Mouse (Mus musculus): Measurements from ENCODE around the gene Nos1. TPM values are rescaled to one million over a fixed set of nuclear protein-coding genes. Genes with fewer than 3 reads are reported as not detected.

The Nos1 gene
- 0.06 TPM in 1 of 2 replicates, not detected in the other for polyA plus RNA-seq (2012; ENCODE audit: insufficient read depth, low replicate concordance)

DNA sequence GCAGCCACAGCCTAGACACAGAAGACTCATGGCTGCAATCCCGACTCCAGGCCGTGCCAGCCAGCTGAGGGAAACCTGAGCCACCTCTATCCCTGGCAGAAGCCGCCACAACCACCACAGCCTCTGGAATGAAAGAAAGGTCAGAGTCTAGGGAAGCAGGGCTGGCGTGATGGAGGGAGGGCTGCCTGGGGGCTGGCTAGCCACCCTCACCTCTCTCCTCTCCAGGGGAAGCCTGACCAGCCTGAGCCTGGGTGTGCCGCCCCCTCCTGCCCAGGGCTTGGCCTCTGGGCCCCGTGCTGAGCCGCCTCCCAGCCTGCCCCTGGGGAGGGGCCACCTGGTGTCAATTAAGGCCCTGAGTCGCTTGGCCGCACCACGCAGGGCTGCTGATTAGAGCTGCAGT lies at the start of gene Nos1:
Nos1 (plus strand) TSS at position 352 of the 400 bp plus-strand sequence.
- TF ChIP-seq GATA1 (IDR thresholded peaks at IDR 0.05; ENCODE audit: borderline replicate concordance, low read length), result no peak
- TF ChIP-seq FLI1 (IDR thresholded peaks at IDR 0.05; ENCODE audit: low read length), result no peak
- peaks cover 23% of the 10 kb centered on the region for H3K9me3 ChIP-seq
- no peaks in the 10 kb centered on the region for H3K4me1 ChIP-seq
- H3K4me3 ChIP-seq (replicated peaks), result no peak within 1 kb of the TSS
- no peaks in the 10 kb centered on the region for H3K27me3 ChIP-seq (replicated peaks)
- no peaks in the 10 kb centered on the region for H3K36me3 ChIP-seq (replicated peaks; ENCODE audit: low read length)

DNA sequence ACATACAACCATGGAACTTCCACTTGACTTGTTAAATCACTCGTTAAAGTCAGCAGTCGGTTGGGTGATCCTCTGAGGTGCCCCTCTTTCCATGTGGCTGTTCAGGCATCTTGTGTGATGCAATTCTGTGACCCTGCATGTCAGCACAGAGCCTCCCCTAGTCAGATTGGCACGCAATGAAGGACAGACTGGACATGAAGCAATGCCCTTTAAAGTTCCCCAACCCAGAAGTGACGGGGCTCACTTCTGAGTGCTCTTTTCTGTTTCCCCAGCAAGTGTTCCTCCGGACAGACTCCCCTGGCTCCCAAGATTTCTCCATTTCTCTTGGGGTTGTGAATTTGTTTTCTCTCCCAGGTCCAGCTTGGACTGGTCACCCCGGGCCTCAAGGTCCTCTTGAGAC lies 49.5 kb upstream of the Nos1 start:
- TF ChIP-seq FLI1 (IDR thresholded peaks at IDR 0.05; ENCODE audit: low read length) (no peak), GATA1 (IDR thresholded peaks at IDR 0.05; ENCODE audit: borderline replicate concordance, low read length) (no peak)
- H3K4me1 ChIP-seq, result no peaks in the 10 kb centered on the region
- H3K36me3 ChIP-seq (replicated peaks; ENCODE audit: low read length), result no peaks in the 10 kb centered on the region
- no peak overlapping the region for H3K4me3 ChIP-seq (replicated peaks)
- H3K9me3 ChIP-seq, result no peaks in the 10 kb centered on the region
- no peaks in the 10 kb centered on the region for H3K27me3 ChIP-seq (replicated peaks)

DNA sequence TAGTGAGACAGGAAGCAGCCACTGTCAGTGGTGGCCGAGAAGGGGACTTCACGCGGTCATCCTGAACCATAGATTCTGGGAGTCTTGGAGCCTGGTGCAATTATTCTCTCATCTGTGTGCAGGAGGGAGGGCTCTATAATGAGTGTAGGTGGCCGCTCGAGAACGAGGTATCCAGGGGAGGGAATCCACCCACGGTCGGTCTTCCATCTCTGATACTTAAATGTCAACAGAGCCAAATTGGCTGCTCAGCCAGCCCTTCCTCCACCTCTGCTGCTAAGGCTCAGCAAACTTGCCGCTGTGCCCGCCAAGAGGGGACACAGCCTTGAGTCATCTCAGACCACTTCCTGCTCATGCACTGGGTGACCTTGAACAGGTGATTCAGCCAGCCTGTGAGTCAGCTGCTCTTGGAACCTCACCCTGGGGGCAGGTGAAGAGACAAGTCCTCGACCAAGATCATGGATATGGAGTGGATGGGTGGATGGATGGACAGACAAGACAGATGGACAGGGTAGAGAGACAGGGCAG lies 36.1 kb upstream of the Nos1 start:
- TF ChIP-seq GATA1 (IDR thresholded peaks at IDR 0.05; ENCODE audit: borderline replicate concordance, low read length) (no peak), FLI1 (IDR thresholded peaks at IDR 0.05; ENCODE audit: low read length) (no peak)
- Histone ChIP-seq H3K4me1 (no peaks in the 10 kb centered on the region), H3K27me3 (replicated peaks) (no peaks in the 10 kb centered on the region), H3K9me3 (no peaks in the 10 kb centered on the region), H3K4me3 (replicated peaks) (peak overlapping the region; percentile 2), H3K36me3 (replicated peaks; ENCODE audit: low read length) (no peaks in the 10 kb centered on the region)

GRCm38 (mm10) chr5:117749353-117749752 lies 31.5 kb upstream of the Nos1 start:
- Histone ChIP-seq H3K9me3 (peaks cover 19% of the 10 kb centered on the region), H3K27me3 (replicated peaks) (no peaks in the 10 kb centered on the region), H3K4me1 (no peaks in the 10 kb centered on the region), H3K36me3 (replicated peaks; ENCODE audit: low read length) (no peaks in the 10 kb centered on the region), H3K4me3 (replicated peaks) (no peak overlapping the region)
- TF ChIP-seq FLI1 (IDR thresholded peaks at IDR 0.05; ENCODE audit: low read length) (no peak), GATA1 (IDR thresholded peaks at IDR 0.05; ENCODE audit: borderline replicate concordance, low read length) (no peak)

- TF ChIP-seq FLI1 (IDR thresholded peaks at IDR 0.05; ENCODE audit: low read length) (no peak), GATA1 (IDR thresholded peaks at IDR 0.05; ENCODE audit: borderline replicate concordance, low read length) (no peak)
- no peak overlapping the region for H3K4me3 ChIP-seq (replicated peaks)
- no peaks in the 10 kb centered on the region for H3K27me3 ChIP-seq (replicated peaks)
- no peaks in the 10 kb centered on the region for H3K4me1 ChIP-seq
- peaks cover 61% of the 10 kb centered on the region for H3K9me3 ChIP-seq
- no peaks in the 10 kb centered on the region for H3K36me3 ChIP-seq (replicated peaks; ENCODE audit: low read length)
Observed at GRCm38 (mm10) chr5:117757696-117758482, 22.9 kb upstream of the Nos1 start.

DNA sequence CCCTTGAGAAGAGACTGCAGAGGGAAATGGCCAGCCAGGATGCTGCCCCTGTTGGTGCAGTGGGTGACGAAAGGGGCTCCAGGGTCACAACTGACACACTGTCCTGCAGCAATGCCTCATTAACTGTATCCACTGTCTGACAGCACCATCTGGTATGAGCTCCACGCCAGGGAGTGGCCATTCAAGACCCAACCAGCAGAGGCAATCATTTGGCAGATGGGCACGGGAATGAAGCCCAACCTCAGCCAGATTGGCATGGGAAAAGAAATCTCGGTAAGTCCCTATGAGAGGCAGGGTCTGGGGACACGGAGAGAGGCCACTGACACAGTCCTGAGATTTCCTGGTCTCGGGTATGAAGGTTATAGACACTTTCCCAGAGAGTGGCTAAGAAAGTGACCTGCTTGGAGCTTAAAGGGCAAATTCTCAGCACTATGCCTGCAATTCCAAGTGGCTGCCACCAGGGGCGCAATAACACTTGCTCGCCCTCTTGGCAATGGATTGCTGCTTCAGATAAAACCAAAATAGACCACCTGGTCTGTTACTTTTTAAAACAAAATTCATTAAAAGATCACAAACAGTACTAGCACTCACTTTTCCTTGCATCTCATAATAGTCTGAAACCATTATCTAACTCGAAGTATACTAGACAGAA lies 19.5 kb upstream of the Nos1 start:
- H3K9me3 ChIP-seq, result peaks cover 62% of the 10 kb centered on the region
- no peaks in the 10 kb centered on the region for H3K36me3 ChIP-seq (replicated peaks; ENCODE audit: low read length)
- TF ChIP-seq FLI1 (IDR thresholded peaks at IDR 0.05; ENCODE audit: low read length), result no peak
- TF ChIP-seq GATA1 (IDR thresholded peaks at IDR 0.05; ENCODE audit: borderline replicate concordance, low read length), result no peak
- H3K4me1 ChIP-seq, result no peaks in the 10 kb centered on the region
- H3K27me3 ChIP-seq (replicated peaks), result no peaks in the 10 kb centered on the region
- H3K4me3 ChIP-seq (replicated peaks), result no peak overlapping the region

- TF ChIP-seq GATA1 (IDR thresholded peaks at IDR 0.05; ENCODE audit: borderline replicate concordance, low read length) (no peak), FLI1 (IDR thresholded peaks at IDR 0.05; ENCODE audit: low read length) (no peak)
- H3K27me3 ChIP-seq (replicated peaks), result no peaks in the 10 kb centered on the region
- H3K4me3 ChIP-seq (replicated peaks), result no peak overlapping the region
- peaks cover 41% of the 10 kb centered on the region for H3K9me3 ChIP-seq
- no peaks in the 10 kb centered on the region for H3K4me1 ChIP-seq
- no peaks in the 10 kb centered on the region for H3K36me3 ChIP-seq (replicated peaks; ENCODE audit: low read length)
Observed at GRCm38 (mm10) chr5:117764496-117764895, 16.3 kb upstream of the Nos1 start.

DNA sequence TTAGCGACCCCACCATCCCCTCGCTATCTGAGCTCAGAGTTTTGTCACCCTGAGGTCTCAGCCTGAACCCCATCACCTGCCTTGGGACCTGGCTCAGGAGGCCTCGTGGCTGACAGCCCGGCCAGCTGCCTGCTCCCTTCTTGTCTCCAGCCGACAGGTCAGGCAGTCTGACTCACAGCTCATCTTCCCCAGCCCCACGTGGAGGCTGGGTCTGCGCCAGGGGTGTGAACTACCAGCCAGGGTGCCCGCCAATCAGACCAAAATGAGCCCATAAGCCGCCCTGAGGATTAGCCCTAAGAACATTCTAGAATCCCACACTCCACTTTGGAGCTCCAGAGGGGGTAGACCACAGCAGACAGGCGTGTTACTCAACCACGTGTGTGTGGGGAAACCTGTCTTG lies 1.7 kb upstream of the Nos1 start:
- Histone ChIP-seq H3K4me3 (replicated peaks) (no peak overlapping the region), H3K27me3 (replicated peaks) (no peaks in the 10 kb centered on the region), H3K36me3 (replicated peaks; ENCODE audit: low read length) (no peaks in the 10 kb centered on the region), H3K9me3 (peaks cover 7% of the 10 kb centered on the region; the same call in 1 of the 2 replicates), H3K4me1 (no peaks in the 10 kb centered on the region)
- TF ChIP-seq FLI1 (IDR thresholded peaks at IDR 0.05; ENCODE audit: low read length) (no peak), GATA1 (IDR thresholded peaks at IDR 0.05; ENCODE audit: borderline replicate concordance, low read length) (no peak)

- Histone ChIP-seq H3K4me3 (replicated peaks) (no peak overlapping the region), H3K27me3 (replicated peaks) (no peaks in the 10 kb centered on the region), H3K9me3 (peaks cover 27% of the 10 kb centered on the region), H3K36me3 (replicated peaks; ENCODE audit: low read length) (no peaks in the 10 kb centered on the region), H3K4me1 (no peaks in the 10 kb centered on the region)
- TF ChIP-seq GATA1 (IDR thresholded peaks at IDR 0.05; ENCODE audit: borderline replicate concordance, low read length), result no peak
- TF ChIP-seq FLI1 (IDR thresholded peaks at IDR 0.05; ENCODE audit: low read length), result no peak
Observed at GRCm38 (mm10) chr5:117781178-117781577, 346 bp downstream of the Nos1 start.

DNA sequence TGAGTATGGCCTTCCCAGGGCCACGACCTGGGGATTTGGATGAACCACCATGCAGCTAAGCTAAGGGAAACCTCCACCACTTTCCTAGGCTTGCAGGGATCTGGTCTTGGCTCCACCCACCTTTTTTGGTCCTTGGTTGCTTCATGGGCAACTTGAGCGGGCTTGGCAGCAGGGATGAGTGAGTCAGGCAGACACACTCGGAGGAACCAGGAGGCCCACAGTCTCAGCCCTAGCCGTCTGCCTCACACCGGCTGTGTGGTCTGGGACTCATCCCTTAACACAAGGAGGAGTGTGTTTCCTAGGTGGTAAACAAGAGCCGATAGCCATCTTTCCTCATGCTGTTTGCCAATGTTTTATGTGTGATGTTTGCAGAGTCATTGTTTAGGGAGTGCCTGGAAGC lies 9.2 kb downstream of the Nos1 start:
- TF ChIP-seq GATA1 (IDR thresholded peaks at IDR 0.05; ENCODE audit: borderline replicate concordance, low read length), result no peak
- no peak for TF ChIP-seq FLI1 (IDR thresholded peaks at IDR 0.05; ENCODE audit: low read length)
- peaks cover 17% of the 10 kb centered on the region for H3K9me3 ChIP-seq

More for the DNA sequence above, 9.2 kb downstream of the Nos1 start:
- Histone ChIP-seq H3K4me3 (replicated peaks) (no peak overlapping the region), H3K4me1 (no peaks in the 10 kb centered on the region), H3K36me3 (replicated peaks; ENCODE audit: low read length) (no peaks in the 10 kb centered on the region), H3K27me3 (replicated peaks) (no peaks in the 10 kb centered on the region)

All from megakaryocyte, embryonic 14.5 days (primary cell).